Mouse (Mus musculus): ENCODE data around the gene Tnfrsf14.

Tnfrsf14 gene

DNA sequence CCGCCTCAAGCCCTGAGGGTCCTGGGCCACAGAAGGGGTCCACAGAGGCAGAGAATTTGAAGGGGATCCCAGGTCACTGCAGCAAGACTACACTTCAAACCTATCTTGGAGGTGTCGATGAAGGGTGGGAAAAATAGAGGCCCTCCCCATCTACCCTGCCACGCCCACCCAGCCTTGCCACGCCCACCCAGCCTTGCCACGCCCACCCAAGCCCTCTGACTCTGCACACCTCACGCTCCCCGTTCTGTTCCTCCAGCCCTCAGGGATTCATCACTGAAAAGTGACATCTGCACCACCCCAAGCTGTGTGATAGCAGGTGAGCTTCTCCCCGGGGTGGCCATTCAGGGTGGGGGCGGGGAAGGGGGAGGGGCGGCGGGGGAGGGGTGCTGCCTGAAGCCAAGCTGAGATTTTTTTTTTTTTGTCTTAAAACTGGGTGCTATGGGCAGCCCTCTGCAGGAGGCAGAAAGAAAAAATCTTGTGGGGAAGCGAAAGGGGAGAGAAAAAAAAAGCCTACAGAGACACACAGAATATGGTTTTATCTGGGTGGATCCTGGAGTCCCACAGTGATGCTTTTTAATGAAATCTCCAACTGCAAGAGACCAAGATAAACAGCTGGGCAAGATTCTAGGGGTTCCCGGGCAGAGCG, 46.2 kb downstream of the Tnfrsf14 start:
- DNase-seq (ENCODE audit: extremely low read depth, insufficient read length, low spot score) = no peak

DNA sequence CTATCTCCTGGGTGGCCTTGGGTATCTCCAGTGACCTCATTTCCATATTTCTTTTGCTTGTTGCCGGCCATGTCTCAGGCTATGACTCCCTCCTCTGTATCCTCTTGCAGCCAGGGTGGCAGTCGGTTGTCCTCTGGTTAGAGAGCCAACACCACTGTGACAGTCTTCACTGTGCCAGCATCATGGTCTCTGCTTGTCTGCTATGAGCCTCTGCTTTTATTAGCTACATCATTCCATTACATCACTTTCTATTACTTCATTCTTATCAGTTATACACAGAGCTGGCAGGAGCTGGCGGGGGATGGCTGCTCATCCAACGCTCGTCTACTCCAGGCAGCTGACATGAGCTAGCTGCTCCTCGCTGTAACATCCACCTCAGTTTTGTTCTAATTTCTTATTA, 47.6 kb downstream of the Tnfrsf14 start:
- no peak for DNase-seq (ENCODE audit: extremely low read depth, insufficient read length, low spot score)

DNA sequence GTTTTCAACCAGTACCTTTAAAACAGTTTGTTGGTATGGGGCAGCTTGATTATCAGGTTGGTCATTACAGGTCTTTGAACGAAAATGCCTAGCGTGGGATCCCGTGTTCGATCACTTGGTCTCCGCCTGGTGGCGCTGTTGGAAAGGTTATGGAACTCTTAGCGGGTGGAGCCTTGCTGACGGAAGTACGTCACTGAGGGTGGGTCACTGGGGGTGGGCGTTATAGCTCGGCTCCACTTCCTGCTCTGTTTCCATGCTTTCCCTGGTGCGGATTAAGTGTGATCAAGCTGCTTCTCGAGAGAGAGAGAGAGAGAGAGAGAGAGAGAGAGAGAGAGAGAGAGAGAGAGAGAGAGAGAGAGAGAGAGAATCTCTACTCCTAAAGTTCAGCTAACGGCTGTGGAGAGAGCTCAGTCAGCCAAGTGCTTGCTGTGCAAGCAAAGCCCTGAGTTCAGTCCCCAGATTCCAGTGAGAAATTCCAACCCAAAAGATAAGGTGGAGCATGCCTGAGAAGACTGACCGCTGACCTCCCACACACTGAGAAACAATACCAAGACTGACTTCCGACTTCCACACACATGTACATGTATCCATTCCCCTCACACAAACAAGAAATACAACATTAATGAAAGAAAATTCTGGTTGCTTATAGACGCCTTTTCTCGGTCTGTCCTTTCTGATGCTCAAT, 50.4 kb downstream of the Tnfrsf14 start:
- peak; percentile 60 for DNase-seq (ENCODE audit: extremely low read depth, insufficient read length, low spot score)

DNA sequence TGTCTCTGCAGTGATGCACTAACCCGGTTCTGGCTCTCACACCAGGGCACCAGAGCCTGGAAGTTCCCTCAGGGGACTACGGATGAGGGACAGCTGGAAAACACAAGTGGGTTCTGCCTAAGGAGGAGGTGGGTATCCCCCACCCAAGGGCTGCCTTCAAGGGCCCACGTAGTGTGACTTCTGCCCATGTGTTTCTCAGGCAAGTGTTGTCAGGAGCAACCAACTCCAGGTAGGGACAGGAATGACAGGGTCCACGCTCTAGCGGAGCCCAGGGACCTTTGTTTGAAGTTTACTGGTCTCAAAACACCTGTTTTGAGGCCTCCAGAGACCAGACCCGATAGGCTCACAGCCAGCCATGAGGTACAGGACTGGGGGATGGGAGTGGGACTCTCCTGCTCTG, 55.2 kb downstream of the Tnfrsf14 start:
- no peak for DNase-seq (ENCODE audit: extremely low read depth, insufficient read length, low spot score)
